Mouse (Mus musculus): ENCODE measurements around the gene Ift46.

Gene Ift46

GRCm38 (mm10) chr9:44814179-44814578 lies 46.5 kb downstream of the Ift46 start:
- DNase-seq = no peak

- no peak for DNase-seq
Observed at GRCm38 (mm10) chr9:44817522-44817921, 49.8 kb downstream of the Ift46 start.

DNA sequence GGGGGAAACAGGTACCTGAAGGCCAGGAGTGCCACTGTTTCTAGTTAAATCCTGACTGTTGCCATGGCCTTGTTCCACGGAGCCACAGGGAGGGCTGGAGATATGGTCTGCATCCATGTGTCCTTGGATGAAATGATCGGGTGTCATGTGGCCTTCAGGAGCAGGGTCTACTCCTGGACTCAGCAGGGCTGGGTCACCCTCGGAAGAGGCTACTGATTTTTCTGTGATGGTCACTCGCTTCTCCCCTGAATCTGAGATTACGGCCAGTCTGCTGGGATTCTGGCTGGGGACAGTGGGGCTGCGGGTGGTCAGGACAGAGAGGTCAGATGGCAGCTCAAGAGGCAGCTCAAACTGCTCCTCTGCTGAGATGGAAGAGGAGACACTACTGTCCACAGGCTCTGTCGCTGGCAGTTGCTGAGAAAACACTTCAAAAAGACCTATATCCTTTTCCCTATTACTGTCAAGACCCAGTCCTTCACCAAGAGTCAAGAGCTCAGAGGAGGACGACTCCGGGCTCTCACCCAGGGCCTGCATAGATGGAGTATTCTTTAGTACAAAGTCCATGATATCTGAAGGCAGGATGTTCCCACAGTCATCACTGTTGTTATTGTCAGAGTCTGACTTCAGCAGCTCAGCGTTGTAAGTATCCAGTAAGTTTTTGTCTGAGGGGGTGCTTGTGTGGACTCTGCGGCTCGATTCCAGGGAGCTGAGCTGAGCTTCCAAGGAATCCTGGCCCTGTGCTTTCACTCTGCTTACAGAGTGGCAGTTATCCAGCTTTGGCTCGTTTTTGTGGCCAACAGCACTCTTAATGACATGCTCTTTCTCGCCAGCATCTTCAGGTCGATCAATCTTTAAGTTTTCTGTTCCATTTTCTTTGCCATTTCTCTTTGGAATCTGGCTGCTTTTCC lies 52.5 kb downstream of the Ift46 start:
- no peak for DNase-seq

DNA sequence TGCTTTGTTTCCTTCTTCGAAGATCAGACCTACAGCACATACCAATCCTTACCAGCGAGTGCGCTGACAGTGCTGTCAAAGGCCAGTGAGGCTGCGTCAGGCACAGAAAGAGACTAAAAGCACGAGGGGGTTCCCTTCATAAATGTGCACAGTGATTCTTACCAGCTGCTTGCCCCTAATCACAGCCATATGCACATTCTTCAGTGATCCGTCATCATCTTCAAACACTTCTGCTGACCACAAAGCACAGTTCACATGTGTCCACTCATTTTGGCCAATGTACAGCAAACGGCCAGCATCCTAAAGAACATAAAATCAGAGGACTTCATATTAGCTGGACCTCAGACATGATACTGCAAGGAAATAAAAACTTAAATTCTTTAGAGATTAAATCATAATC lies 59.0 kb downstream of the Ift46 start:
- DNase-seq = no peak

GRCm38 (mm10) chr9:44828944-44829343 lies 61.2 kb downstream of the Ift46 start:
- DNase-seq = no peak

DNA sequence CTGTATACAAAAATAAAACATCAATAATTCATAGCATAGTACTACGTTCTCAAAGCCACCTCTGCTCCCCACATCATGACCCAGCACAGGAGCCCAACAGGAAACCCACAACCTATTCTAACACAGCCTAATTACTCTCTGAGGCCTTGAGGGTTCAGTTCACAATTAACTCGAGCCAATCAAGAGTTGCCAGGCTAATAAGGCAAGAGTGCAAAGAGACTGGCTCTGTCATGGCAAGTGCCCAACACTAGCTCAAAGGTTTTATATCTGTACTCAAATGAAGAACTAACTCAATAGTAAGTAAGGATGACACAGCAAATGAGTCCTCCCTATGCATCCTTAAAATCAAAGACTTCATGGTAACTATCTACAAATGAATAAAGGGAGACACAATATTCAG lies 62.8 kb downstream of the Ift46 start:
- peak; percentile 21 to 37 for DNase-seq

DNA sequence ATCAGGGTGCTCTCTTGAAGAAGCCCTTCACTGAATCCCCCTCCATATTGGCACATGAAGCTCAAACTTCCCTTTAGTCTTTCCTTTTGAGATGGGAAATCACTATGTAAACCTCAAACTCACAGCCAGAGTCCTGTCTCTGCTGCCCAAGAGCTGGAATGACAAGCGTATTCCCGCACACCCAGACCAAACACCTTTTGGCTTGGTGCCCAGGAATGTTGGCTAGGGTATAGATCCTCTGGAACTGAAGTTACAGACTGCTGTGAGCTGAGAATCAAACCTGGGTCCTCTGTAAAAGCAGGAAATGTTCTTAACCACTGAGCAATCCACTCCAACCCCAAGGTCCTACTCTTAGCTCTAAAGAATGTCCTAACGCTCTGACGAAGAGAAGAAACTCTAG lies 64.6 kb downstream of the Ift46 start:
- peak; percentile 33 to 60 for DNase-seq

GRCm38 (mm10) chr9:44836439-44836838 lies 68.7 kb downstream of the Ift46 start:
- DNase-seq = peak; percentile 35 to 73

DNA sequence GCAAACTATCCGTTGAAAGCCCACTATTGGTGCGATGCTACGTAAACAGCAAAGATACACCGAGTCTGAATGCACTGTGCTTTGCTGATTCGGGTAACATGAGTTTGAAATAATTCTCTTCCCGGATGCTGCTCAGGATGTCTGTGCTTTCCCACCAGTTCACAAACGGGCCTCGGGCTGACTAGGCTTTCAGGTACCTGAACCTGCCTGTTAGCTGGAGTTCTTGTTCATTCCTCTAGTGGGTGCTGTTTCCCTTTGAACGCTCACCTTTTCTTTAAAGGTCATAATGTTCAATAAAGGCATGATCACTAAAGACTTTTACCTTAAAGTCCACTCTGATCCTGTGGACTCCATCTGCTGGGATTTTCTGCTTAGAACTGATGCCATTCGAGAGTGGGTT lies 73.5 kb downstream of the Ift46 start:
- DNase-seq = peak; percentile 38 to 45

All from kidney, adult 8-10 months (tissue).